Mouse (Mus musculus): ENCODE measurements at regions not wholly inside any gene's neighbourhood (a gene's known extent, or its start where the extent isn't known, plus 50 kb on each side); places are given as distances from the start of the nearest gene placed in this dataset.

DNA sequence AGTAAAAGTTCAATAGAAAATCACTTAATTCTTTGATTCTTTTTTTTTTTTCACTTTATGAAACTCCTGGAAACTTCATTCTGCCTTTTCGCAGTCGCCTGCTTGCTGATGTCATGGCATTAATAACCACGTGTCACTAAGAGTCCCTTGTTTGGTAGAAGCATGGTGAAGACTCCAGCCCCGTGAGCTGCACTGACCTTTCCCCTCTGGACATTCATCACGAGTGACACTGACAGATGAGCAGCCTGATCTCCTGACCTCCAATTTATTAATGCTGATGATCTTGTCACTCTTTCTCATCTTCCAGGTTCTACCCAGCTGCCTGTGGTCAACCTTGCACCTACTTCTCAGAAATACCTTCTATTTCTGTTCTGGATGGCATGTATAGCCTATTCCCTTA lies 867.1 kb upstream of the Slit2 start:
- ATAC-seq (replicated peaks; ENCODE audit: low FRiP score, low read depth) (no peak), DNase-seq (ENCODE audit: low spot score) (no peak)
- no peak overlapping the region for H3K9ac ChIP-seq (ENCODE audit: low read depth, low read length)
- H3K27ac ChIP-seq = no peak overlapping the region
- 55% methylated on average over 5 of the region's 5 CpGs for WGBS
- TF ChIP-seq CTCF (IDR thresholded peaks at IDR 0.05; ENCODE audit: low read depth) = no peak
- no peaks in the 10 kb centered on the region for H3K36me3 ChIP-seq (ENCODE audit: insufficient read depth, low read length)
- H3K4me1 ChIP-seq (replicated peaks; ENCODE audit: insufficient read depth, low read length) = no peaks in the 10 kb centered on the region
- no peak overlapping the region for H3K4me2 ChIP-seq (ENCODE audit: low read length)
- no peaks in the 10 kb centered on the region for H3K9me3 ChIP-seq (replicated peaks; ENCODE audit: low read length)
- H3K27me3 ChIP-seq (ENCODE audit: insufficient read depth, low read length) = no peaks in the 10 kb centered on the region
- no peak overlapping the region for H3K4me3 ChIP-seq (replicated peaks; ENCODE audit: low read depth, low read length)

DNA sequence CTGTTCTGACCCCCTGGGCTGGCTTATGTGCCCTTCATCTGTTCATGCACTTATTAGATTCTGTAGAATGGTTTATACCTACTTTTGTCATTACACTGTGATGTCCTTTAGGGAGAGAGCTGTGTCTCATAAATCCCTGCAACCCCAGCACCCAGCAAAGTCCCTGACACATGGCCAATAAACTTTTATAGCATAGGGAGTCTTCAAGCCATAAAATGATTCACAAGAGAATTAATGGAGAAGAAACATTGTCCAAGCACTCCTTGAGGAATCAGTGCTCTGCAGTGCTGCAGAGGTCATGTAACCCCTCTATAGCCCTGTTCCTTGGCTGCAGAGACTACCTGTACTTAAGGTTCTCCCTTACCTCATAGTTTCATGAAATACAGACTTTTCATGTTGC lies 887.2 kb upstream of the Slit2 start:
- peak; percentile 87 for DNase-seq (ENCODE audit: low spot score)
- no peaks in the 10 kb centered on the region for H3K27me3 ChIP-seq (ENCODE audit: insufficient read depth, low read length)
- no peaks in the 10 kb centered on the region for H3K36me3 ChIP-seq (ENCODE audit: insufficient read depth, low read length)
- H3K4me1 ChIP-seq (replicated peaks; ENCODE audit: insufficient read depth, low read length) = no peaks in the 10 kb centered on the region
- no peak overlapping the region for H3K27ac ChIP-seq
- ATAC-seq (replicated peaks; ENCODE audit: low FRiP score, low read depth) = peak; percentile 76; the same call in 1 of the 2 replicates
- no peak for TF ChIP-seq CTCF (IDR thresholded peaks at IDR 0.05; ENCODE audit: low read depth)
- H3K9ac ChIP-seq (ENCODE audit: low read depth, low read length) = no peak overlapping the region
- H3K4me2 ChIP-seq (ENCODE audit: low read length) = no peak overlapping the region
- H3K4me3 ChIP-seq (replicated peaks; ENCODE audit: low read depth, low read length) = no peak overlapping the region
- no peaks in the 10 kb centered on the region for H3K9me3 ChIP-seq (replicated peaks; ENCODE audit: low read length)

DNA sequence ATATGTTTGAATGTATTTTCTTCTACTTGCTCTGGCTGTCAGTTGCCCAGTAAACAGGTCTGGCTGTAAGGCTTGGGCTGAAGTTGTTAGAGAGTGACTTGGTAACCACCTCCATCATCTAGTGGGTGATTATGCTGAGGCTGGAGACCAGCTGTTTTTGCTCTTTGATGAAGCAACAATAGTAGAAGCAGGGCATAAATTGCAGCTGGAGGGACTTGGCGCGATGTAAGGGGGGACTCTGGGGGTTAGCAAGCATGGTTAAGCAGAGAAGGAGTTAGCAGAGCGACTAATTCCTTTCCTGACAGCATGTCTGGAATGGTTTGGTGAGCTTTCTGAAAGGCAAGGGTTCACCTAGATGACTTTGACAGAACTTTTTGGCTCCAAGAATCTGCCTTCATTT lies 930.0 kb upstream of the Slit2 start:
- WGBS = 9% methylated on average over 3 of the region's 3 CpGs
- DNase-seq (ENCODE audit: low spot score) = peak; percentile 72
- no peaks in the 10 kb centered on the region for H3K36me3 ChIP-seq (ENCODE audit: insufficient read depth, low read length)

DNA sequence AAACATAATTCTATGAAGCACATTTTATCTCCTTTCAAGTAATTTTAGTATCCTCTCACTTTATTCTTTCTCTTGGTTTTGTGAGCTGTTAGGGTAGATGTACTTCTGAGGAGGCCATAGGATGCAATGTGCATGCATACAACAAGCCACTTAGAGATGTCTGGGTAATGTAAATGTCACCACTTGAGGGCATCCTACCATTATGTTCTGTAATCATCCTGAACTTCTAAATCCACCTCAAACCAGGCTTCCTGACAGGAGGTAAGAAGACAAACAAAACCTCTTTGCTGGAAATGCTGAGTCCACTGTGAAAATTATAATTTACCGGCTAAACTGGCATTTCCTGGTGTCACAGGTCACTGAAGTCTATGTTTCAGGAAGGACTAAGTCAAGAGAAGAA lies 946.2 kb upstream of the Slit2 start:
- Histone ChIP-seq H3K27me3 (ENCODE audit: insufficient read depth, low read length) (no peaks in the 10 kb centered on the region), H3K9me3 (replicated peaks; ENCODE audit: low read length) (no peaks in the 10 kb centered on the region), H3K27ac (no peak overlapping the region), H3K4me1 (replicated peaks; ENCODE audit: insufficient read depth, low read length) (no peaks in the 10 kb centered on the region), H3K4me2 (ENCODE audit: low read length) (no peak overlapping the region), H3K9ac (ENCODE audit: low read depth, low read length) (no peak overlapping the region), H3K36me3 (ENCODE audit: insufficient read depth, low read length) (no peaks in the 10 kb centered on the region), H3K4me3 (replicated peaks; ENCODE audit: low read depth, low read length) (no peak overlapping the region)
- TF ChIP-seq CTCF (IDR thresholded peaks at IDR 0.05; ENCODE audit: low read depth) = peak; percentile 56
- peak; percentile 51 for DNase-seq (ENCODE audit: low spot score)
- WGBS = 9% methylated on average over 1 of the region's 1 CpGs
- no peak for ATAC-seq (replicated peaks; ENCODE audit: low FRiP score, low read depth)

More for the DNA sequence above, 930.0 kb upstream of the Slit2 start:
- Histone ChIP-seq H3K4me2 (ENCODE audit: low read length) (no peak overlapping the region), H3K27ac (no peak overlapping the region), H3K4me1 (replicated peaks; ENCODE audit: insufficient read depth, low read length) (no peaks in the 10 kb centered on the region), H3K4me3 (replicated peaks; ENCODE audit: low read depth, low read length) (no peak overlapping the region), H3K9me3 (replicated peaks; ENCODE audit: low read length) (no peaks in the 10 kb centered on the region), H3K27me3 (ENCODE audit: insufficient read depth, low read length) (no peaks in the 10 kb centered on the region), H3K9ac (ENCODE audit: low read depth, low read length) (no peak overlapping the region)
- no peak for TF ChIP-seq CTCF (IDR thresholded peaks at IDR 0.05; ENCODE audit: low read depth)
- ATAC-seq (replicated peaks; ENCODE audit: low FRiP score, low read depth) = no peak

DNA sequence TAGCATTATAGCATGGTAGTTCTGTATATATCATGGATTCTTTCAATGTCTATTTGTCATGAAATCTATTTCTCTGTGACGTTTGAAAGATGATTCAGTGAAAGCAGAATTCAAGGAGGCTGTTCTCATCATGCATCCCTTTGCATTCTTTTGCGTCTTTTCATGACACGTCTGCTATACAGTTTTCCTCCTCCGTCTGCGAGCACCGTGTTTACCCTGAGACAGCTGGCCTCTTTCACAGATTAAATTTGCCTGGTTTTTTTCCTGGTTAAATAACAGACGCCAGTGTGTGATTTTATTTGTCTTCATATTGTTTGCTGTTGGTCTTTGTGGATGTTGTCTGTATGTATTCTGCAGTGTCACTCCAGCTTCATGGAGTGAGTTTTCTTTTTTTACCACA lies 948.9 kb upstream of the Slit2 start:
- Histone ChIP-seq H3K27me3 (ENCODE audit: insufficient read depth, low read length) (no peaks in the 10 kb centered on the region), H3K27ac (no peak overlapping the region), H3K9me3 (replicated peaks; ENCODE audit: low read length) (no peaks in the 10 kb centered on the region), H3K9ac (ENCODE audit: low read depth, low read length) (no peak overlapping the region), H3K4me3 (replicated peaks; ENCODE audit: low read depth, low read length) (no peak overlapping the region), H3K36me3 (ENCODE audit: insufficient read depth, low read length) (no peaks in the 10 kb centered on the region), H3K4me1 (replicated peaks; ENCODE audit: insufficient read depth, low read length) (no peaks in the 10 kb centered on the region), H3K4me2 (ENCODE audit: low read length) (no peak overlapping the region)
- WGBS = 45% methylated on average over 7 of the region's 7 CpGs
- no peak for TF ChIP-seq CTCF (IDR thresholded peaks at IDR 0.05; ENCODE audit: low read depth)
- DNase-seq (ENCODE audit: low spot score) (peak; percentile 26), ATAC-seq (replicated peaks; ENCODE audit: low FRiP score, low read depth) (no peak)

DNA sequence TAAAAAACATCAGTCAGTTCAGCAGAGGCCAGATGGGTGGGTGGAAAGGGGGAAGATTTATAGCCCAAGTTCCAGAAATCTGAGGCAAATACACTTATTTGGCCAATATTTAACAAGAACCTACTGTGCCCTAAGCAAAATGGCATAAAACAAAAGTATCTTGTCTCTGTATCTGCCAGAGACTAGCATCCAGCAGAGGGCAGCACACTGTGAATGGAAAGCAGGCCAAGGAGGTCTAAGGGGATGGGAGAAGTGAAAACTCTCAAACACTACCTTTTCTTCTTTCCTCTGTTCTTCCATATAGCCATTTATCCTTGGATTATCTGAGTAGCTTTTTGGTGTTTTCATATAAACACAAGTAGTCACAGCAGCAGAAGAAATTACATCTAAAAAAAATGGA lies 968.6 kb upstream of the Slit2 start:
- no peak overlapping the region for H3K9ac ChIP-seq (ENCODE audit: low read depth, low read length)
- no peak overlapping the region for H3K4me3 ChIP-seq (replicated peaks; ENCODE audit: low read depth, low read length)
- no peaks in the 10 kb centered on the region for H3K27me3 ChIP-seq (ENCODE audit: insufficient read depth, low read length)
- H3K27ac ChIP-seq = no peak overlapping the region
- H3K4me2 ChIP-seq (ENCODE audit: low read length) = no peak overlapping the region
- no peaks in the 10 kb centered on the region for H3K4me1 ChIP-seq (replicated peaks; ENCODE audit: insufficient read depth, low read length)
- peak; percentile 78 for TF ChIP-seq CTCF (IDR thresholded peaks at IDR 0.05; ENCODE audit: low read depth)
- H3K9me3 ChIP-seq (replicated peaks; ENCODE audit: low read length) = no peaks in the 10 kb centered on the region
- H3K36me3 ChIP-seq (ENCODE audit: insufficient read depth, low read length) = no peaks in the 10 kb centered on the region
- ATAC-seq (replicated peaks; ENCODE audit: low FRiP score, low read depth) (no peak), DNase-seq (ENCODE audit: low spot score) (peak; percentile 71)

DNA sequence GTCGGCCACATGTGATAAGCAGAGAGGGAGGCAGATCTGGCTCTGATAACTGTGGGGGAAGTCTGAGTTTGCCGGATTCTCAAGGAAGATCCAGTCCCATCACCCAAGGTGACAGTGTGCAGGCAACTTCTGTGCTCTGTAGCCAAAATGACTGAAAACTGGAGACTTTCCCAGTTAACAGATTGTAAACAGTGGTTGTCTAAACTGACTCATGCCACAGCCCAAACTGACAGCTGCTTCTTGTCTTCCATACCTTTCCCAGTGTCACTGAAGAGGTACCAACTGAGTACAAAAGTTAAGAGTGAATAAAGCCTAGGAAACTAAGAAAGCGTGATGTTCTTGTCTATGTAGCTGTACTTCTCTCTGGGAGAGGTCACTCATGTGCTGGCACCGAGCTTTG lies 990.4 kb upstream of the Slit2 start:
- Histone ChIP-seq H3K4me1 (replicated peaks; ENCODE audit: insufficient read depth, low read length) (no peaks in the 10 kb centered on the region), H3K36me3 (ENCODE audit: insufficient read depth, low read length) (no peaks in the 10 kb centered on the region), H3K9ac (ENCODE audit: low read depth, low read length) (no peak overlapping the region), H3K4me2 (ENCODE audit: low read length) (no peak overlapping the region), H3K9me3 (replicated peaks; ENCODE audit: low read length) (no peaks in the 10 kb centered on the region), H3K27me3 (ENCODE audit: insufficient read depth, low read length) (no peaks in the 10 kb centered on the region), H3K27ac (no peak overlapping the region), H3K4me3 (replicated peaks; ENCODE audit: low read depth, low read length) (no peak overlapping the region)
- ATAC-seq (replicated peaks; ENCODE audit: low FRiP score, low read depth) (no peak), DNase-seq (ENCODE audit: low spot score) (no peak)
- 72% methylated on average over 4 of the region's 4 CpGs for WGBS
- TF ChIP-seq CTCF (IDR thresholded peaks at IDR 0.05; ENCODE audit: low read depth) = no peak
